Mouse (Mus musculus) heart, embryonic 10.5 days (tissue): ENCODE results near the gene Rbm4b. TPM values are rescaled to one million over a fixed set of nuclear protein-coding genes. Genes with fewer than 3 reads are reported as not detected.
A peak's percentile ranks its signal among the peaks of the same experiment; 100 is the strongest.

Source experiments
- DNase-seq: peaks from one replicate; pipeline ENCODE4 v3.0.0-alpha.2; 2017; ENCODE audit warnings: low spot score
- H3K27ac ChIP-seq: fragments of 300-500 bp; sonication (generic); 2 replicates; pipeline ENCODE4 v1.5.1; 2016; ENCODE audit warnings: mild to moderate bottlenecking
- H3K27me3 ChIP-seq: fragments of 300-500 bp; sonication (generic); 2 replicates; pipeline ENCODE4 v1.6.1; 2016; ENCODE audit warnings: mild to moderate bottlenecking; ENCODE audit not compliant: poor library complexity, insufficient read depth, severe bottlenecking
- H3K36me3 ChIP-seq: fragments of 300-500 bp; sonication (generic); 2 replicates; pipeline ENCODE4 v1.6.1; 2016; ENCODE audit warnings: mild to moderate bottlenecking, moderate library complexity
- H3K4me1 ChIP-seq: fragments of 300-500 bp; sonication (generic); 2 replicates; pipeline ENCODE4 v1.6.1; 2016; ENCODE audit warnings: mild to moderate bottlenecking
- H3K4me3 ChIP-seq: fragments of 300-500 bp; sonication (generic); 2 replicates; pipeline ENCODE4 v1.5.1; 2016; ENCODE audit warnings: mild to moderate bottlenecking, moderate library complexity
- H3K9me3 ChIP-seq: fragments of 300-500 bp; sonication (generic); 2 replicates; pipeline ENCODE4 v1.6.1; 2016; ENCODE audit warnings: mild to moderate bottlenecking, moderate library complexity
- WGBS: fragments of 180-500 bp; shearing (Covaris S2); methylation state at CpG from one replicate; pipeline ENCODE4 v1.1.7; 2016; 5-methylcytosine and 5-hydroxymethylcytosine counted together
- polyA plus RNA-seq: library from polyadenylated mRNA; unstranded; fragments of >200 nt; fragmentation: Nextera tagmentation; extraction: Ambion mirVana; gene quantifications from 2 replicates; pipeline ENCODE4 v1.2.1, GENCODE M21; 2016

Gene Rbm4b
- polyA plus RNA-seq, 1 experiment from 2014 or later = 59.1 TPM

GRCm38 (mm10) chr19:4720671-4721244, 35.5 kb upstream of the Rbm4b start:
- peak overlapping the region; percentile 52 for H3K27ac ChIP-seq
- peak overlapping the region; percentile 22 for H3K4me3 ChIP-seq
- peaks cover 69% of the 10 kb centered on the region for H3K27me3 ChIP-seq
- H3K9me3 ChIP-seq = no peaks in the 10 kb centered on the region
- WGBS = 11% methylated on average over 11 of the region's 11 CpGs
- DNase-seq = no peak
- no peaks in the 10 kb centered on the region for H3K36me3 ChIP-seq
- H3K4me1 ChIP-seq = peaks cover 24% of the 10 kb centered on the region

- Histone ChIP-seq H3K27me3 (peaks cover 6% of the 10 kb centered on the region; the same call in 1 of the 2 replicates), H3K4me1 (no peaks in the 10 kb centered on the region), H3K36me3 (no peaks in the 10 kb centered on the region), H3K9me3 (no peaks in the 10 kb centered on the region), H3K27ac (no peak overlapping the region), H3K4me3 (no peak overlapping the region)
- WGBS = 84% methylated on average over 9 of the region's 9 CpGs
- no peak for DNase-seq
Observed at GRCm38 (mm10) chr19:4729186-4729585, 27.1 kb upstream of the Rbm4b start.

GRCm38 (mm10) chr19:4733052-4733451, 23.2 kb upstream of the Rbm4b start:
- Histone ChIP-seq H3K4me1 (no peaks in the 10 kb centered on the region), H3K36me3 (no peaks in the 10 kb centered on the region), H3K4me3 (no peak overlapping the region), H3K27ac (no peak overlapping the region), H3K27me3 (peaks cover 6% of the 10 kb centered on the region; the same call in 1 of the 2 replicates), H3K9me3 (no peaks in the 10 kb centered on the region)
- WGBS = 74% methylated on average over 3 of the region's 3 CpGs
- DNase-seq = no peak

GRCm38 (mm10) chr19:4737866-4738265, 18.4 kb upstream of the Rbm4b start:
- no peaks in the 10 kb centered on the region for H3K9me3 ChIP-seq
- WGBS = 77% methylated on average over 13 of the region's 13 CpGs
- peak; percentile 64 for DNase-seq
- H3K4me1 ChIP-seq = no peaks in the 10 kb centered on the region
- no peak overlapping the region for H3K4me3 ChIP-seq
- H3K27me3 ChIP-seq = no peaks in the 10 kb centered on the region; the same call in 1 of the 2 replicates
- no peak overlapping the region for H3K27ac ChIP-seq
- no peaks in the 10 kb centered on the region for H3K36me3 ChIP-seq

- Histone ChIP-seq H3K9me3 (no peaks in the 10 kb centered on the region), H3K27ac (no peak overlapping the region), H3K36me3 (no peaks in the 10 kb centered on the region), H3K4me3 (no peak overlapping the region), H3K4me1 (no peaks in the 10 kb centered on the region), H3K27me3 (no peaks in the 10 kb centered on the region)
- DNase-seq = peak; percentile 64
- 89% methylated on average over 11 of the region's 11 CpGs for WGBS
Observed at GRCm38 (mm10) chr19:4739053-4739452, 17.2 kb upstream of the Rbm4b start.

GRCm38 (mm10) chr19:4739762-4740161, 16.5 kb upstream of the Rbm4b start:
- H3K27ac ChIP-seq = no peak overlapping the region
- no peaks in the 10 kb centered on the region for H3K27me3 ChIP-seq
- H3K36me3 ChIP-seq = no peaks in the 10 kb centered on the region
- H3K4me1 ChIP-seq = no peaks in the 10 kb centered on the region
- peak; percentile 57 for DNase-seq
- no peak overlapping the region for H3K4me3 ChIP-seq
- 81% methylated on average over 5 of the region's 5 CpGs for WGBS
- H3K9me3 ChIP-seq = no peaks in the 10 kb centered on the region

- H3K27ac ChIP-seq = no peak overlapping the region
- no peaks in the 10 kb centered on the region for H3K27me3 ChIP-seq
- WGBS = 70% methylated on average over 10 of the region's 10 CpGs
- H3K4me1 ChIP-seq = 0 out of 2 replicates have a peak, but pooled peaks cover under 1% of the 10 kb centered on the region
- no peaks in the 10 kb centered on the region for H3K36me3 ChIP-seq
- DNase-seq = no peak
- H3K9me3 ChIP-seq = no peaks in the 10 kb centered on the region
- no peak overlapping the region for H3K4me3 ChIP-seq
Observed at GRCm38 (mm10) chr19:4741482-4741881, 14.8 kb upstream of the Rbm4b start.

- Histone ChIP-seq H3K9me3 (no peaks in the 10 kb centered on the region), H3K27ac (no peak overlapping the region), H3K4me1 (0 out of 2 replicates have a peak, but pooled peaks cover 3% of the 10 kb centered on the region), H3K27me3 (no peaks in the 10 kb centered on the region), H3K4me3 (no peak overlapping the region), H3K36me3 (no peaks in the 10 kb centered on the region)
- peak; percentile 54 for DNase-seq
- WGBS = 87% methylated on average over 6 of the region's 6 CpGs
Observed at GRCm38 (mm10) chr19:4742229-4742628, 14.1 kb upstream of the Rbm4b start.

- WGBS = 39% methylated on average over 5 of the region's 5 CpGs
- no peak overlapping the region for H3K27ac ChIP-seq
- peaks cover 2% of the 10 kb centered on the region; the same call in 1 of the 2 replicates for H3K36me3 ChIP-seq
- H3K9me3 ChIP-seq = no peaks in the 10 kb centered on the region
- DNase-seq = no peak
- H3K27me3 ChIP-seq = no peaks in the 10 kb centered on the region
- H3K4me1 ChIP-seq = 0 out of 2 replicates have a peak, but pooled peaks cover 3% of the 10 kb centered on the region
- H3K4me3 ChIP-seq = no peak overlapping the region
Observed at GRCm38 (mm10) chr19:4743524-4743923, 12.8 kb upstream of the Rbm4b start.

- Histone ChIP-seq H3K4me3 (no peak overlapping the region), H3K9me3 (no peaks in the 10 kb centered on the region), H3K27ac (no peak overlapping the region), H3K27me3 (no peaks in the 10 kb centered on the region), H3K36me3 (peaks cover 2% of the 10 kb centered on the region; the same call in 1 of the 2 replicates), H3K4me1 (0 out of 2 replicates have a peak, but pooled peaks cover 3% of the 10 kb centered on the region)
- DNase-seq = no peak
- WGBS = 73% methylated on average over 14 of the region's 14 CpGs
Observed at GRCm38 (mm10) chr19:4744026-4744425, 12.3 kb upstream of the Rbm4b start.

GRCm38 (mm10) chr19:4745057-4745456, 11.2 kb upstream of the Rbm4b start:
- no peak for DNase-seq
- H3K36me3 ChIP-seq = peaks cover 2% of the 10 kb centered on the region; the same call in 1 of the 2 replicates
- H3K9me3 ChIP-seq = no peaks in the 10 kb centered on the region
- no peak overlapping the region for H3K27ac ChIP-seq
- H3K4me3 ChIP-seq = no peak overlapping the region
- 71% methylated on average over 9 of the region's 9 CpGs for WGBS
- H3K27me3 ChIP-seq = no peaks in the 10 kb centered on the region; the same call in 1 of the 2 replicates
- 0 out of 2 replicates have a peak, but pooled peaks cover 3% of the 10 kb centered on the region for H3K4me1 ChIP-seq

- 88% methylated on average over 10 of the region's 10 CpGs for WGBS
- DNase-seq = no peak
- H3K36me3 ChIP-seq = peaks cover 2% of the 10 kb centered on the region; the same call in 1 of the 2 replicates
Observed at GRCm38 (mm10) chr19:4745681-4746080, 10.6 kb upstream of the Rbm4b start.

GRCm38 (mm10) chr19:4746611-4747010, 9.7 kb upstream of the Rbm4b start:
- Histone ChIP-seq H3K36me3 (peaks cover 2% of the 10 kb centered on the region; the same call in 1 of the 2 replicates), H3K4me1 (0 out of 2 replicates have a peak, but pooled peaks cover 3% of the 10 kb centered on the region)
- WGBS = 84% methylated on average over 14 of the region's 14 CpGs

More at GRCm38 (mm10) chr19:4745681-4746080, 10.6 kb upstream of the Rbm4b start:
- Histone ChIP-seq H3K4me1 (0 out of 2 replicates have a peak, but pooled peaks cover 3% of the 10 kb centered on the region), H3K9me3 (no peaks in the 10 kb centered on the region), H3K27me3 (no peaks in the 10 kb centered on the region; the same call in 1 of the 2 replicates), H3K4me3 (no peak overlapping the region), H3K27ac (no peak overlapping the region)

More at GRCm38 (mm10) chr19:4746611-4747010, 9.7 kb upstream of the Rbm4b start:
- DNase-seq = no peak
- H3K9me3 ChIP-seq = no peaks in the 10 kb centered on the region
- H3K27ac ChIP-seq = no peak overlapping the region
- no peak overlapping the region for H3K4me3 ChIP-seq
- no peaks in the 10 kb centered on the region; the same call in 1 of the 2 replicates for H3K27me3 ChIP-seq
